Mouse (Mus musculus) adrenal gland, adult 10 weeks (tissue): ENCODE measurements around the gene Ndst4. TPM values are rescaled to one million over a fixed set of nuclear protein-coding genes. Genes with fewer than 3 reads are reported as not detected.

Source experiments
- polyA plus RNA-seq: library from polyadenylated mRNA; stranded (reverse); fragments of 350-450 nt; fragmentation: Illumina TruSeq; extraction: RNeasy Lipid Tissue Mini Kit (QIAGEN cat#74804); gene quantifications from one replicate; pipeline ENCODE4 v1.2.3, GENCODE M21; 2014; ENCODE audit warnings: low read depth, low replicate concordance

The Ndst4 gene
- not detected for polyA plus RNA-seq

GRCm38 (mm10) chr3:125403601-125404396 is at the start of gene Ndst4:
Gene Ndst4 (plus strand): TSS chr3:125404076.

